Mouse (Mus musculus) MN1 (cell line): Measurements from ENCODE around the gene Wdr43.
"Not testable (repeated sequence)": the region's sequence is repeated elsewhere in the genome, so short reads cannot be mapped to it uniquely, and the experiment has no call there.

Source experiments
- DNase-seq: peaks from one replicate; pipeline ENCODE4 v3.0.0-alpha.2; 2016; ENCODE audit warnings: low spot score

Gene Wdr43

DNA sequence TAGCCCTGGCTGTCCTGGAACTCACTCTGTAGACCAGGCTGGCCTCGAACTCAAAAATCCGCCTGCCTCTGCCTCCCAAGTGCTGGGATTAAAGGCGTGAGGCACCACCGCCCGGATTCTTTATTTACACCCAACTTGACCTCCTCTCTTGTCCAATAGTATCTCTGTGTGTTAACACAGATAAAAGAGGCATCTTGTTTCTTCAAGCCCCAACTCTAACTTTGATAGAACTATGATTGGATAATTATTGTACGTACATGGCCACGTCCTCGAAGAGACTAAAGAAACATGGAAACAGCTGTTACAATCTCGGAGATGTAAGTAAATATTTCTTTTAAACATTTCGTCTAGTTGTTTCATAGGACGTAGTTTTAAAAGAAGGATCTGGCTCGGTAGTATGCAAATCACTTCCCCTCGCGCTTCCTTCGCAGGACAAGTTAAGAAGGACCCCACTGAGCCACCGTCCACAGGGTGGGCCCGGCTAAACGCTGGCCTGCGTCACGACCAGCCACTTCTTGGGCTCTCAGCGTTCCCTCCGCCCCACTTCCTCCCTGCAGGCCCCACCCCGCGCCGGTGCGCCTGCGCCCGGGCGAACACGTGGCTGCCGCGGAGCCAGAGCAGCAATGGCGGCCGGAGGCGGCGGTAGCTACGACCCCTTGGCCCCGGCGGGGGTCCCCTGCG is at the start of gene Wdr43:
TSS of gene Wdr43 (plus strand) at position 258 of the 681 bp plus-strand sequence.
- peak; percentile 98 for DNase-seq

DNA sequence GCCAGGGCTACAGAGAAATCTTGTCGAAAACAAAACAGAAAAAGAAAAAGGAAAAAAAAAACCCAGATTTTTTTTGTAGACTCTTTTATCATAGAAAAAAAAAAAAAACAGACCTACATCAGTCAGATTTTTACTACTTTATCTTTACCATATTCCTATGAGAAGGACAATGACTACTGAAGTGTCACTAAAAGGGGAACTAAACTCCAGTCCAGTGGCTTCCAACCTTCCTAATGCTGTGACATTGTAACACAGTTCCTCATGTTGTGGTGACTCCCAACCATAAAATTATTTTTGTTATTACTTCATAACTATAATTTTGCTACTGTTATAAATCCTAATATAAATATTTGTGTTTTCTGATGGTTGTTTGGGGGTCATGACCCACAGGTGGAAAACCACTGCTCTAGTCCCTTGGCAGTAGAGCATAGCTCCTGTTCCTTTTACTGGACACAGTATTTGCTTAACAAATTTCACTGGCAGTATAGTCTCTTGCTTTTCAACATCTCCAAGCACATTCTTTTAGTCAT is 36.5 kb upstream of the Wdr43 start:
- no peak for DNase-seq

DNA sequence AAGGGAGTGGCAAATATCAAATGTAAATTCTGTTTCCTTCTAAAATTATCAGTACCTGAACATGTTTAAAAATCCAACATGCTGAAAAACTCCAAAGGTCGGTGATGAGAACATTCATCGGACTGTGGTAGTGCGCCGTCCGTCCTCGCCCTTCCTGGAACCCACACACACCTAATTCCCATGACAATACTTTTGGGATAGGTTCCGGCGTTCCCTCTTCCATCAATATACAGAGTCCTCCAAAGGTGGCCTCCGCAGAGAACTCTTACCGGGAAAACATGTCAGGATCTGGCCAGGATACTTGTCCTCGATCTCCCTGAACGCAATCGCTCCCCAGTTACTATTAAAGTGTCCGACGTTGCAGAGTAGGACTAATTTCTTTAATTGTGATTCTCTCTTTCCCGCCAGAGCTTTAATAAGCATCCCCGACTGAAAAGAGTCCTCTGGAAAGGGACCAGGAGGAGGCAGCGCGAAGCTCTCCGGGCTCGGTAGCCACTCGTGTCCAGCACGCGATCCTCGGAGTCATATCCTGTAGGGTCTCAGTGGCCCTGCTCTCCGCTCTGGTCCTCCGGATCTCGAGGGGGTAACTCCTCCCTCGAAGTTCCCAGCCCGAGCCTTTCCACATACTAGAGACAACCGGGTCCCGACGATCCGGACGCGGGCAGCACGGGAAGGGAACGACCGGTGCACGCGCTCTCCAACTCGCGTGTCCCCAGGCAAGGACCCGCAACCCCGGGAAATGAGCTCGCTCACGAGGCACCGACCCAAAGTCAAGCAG is 17.6 kb upstream of the Wdr43 start:
- DNase-seq = no peak

DNA sequence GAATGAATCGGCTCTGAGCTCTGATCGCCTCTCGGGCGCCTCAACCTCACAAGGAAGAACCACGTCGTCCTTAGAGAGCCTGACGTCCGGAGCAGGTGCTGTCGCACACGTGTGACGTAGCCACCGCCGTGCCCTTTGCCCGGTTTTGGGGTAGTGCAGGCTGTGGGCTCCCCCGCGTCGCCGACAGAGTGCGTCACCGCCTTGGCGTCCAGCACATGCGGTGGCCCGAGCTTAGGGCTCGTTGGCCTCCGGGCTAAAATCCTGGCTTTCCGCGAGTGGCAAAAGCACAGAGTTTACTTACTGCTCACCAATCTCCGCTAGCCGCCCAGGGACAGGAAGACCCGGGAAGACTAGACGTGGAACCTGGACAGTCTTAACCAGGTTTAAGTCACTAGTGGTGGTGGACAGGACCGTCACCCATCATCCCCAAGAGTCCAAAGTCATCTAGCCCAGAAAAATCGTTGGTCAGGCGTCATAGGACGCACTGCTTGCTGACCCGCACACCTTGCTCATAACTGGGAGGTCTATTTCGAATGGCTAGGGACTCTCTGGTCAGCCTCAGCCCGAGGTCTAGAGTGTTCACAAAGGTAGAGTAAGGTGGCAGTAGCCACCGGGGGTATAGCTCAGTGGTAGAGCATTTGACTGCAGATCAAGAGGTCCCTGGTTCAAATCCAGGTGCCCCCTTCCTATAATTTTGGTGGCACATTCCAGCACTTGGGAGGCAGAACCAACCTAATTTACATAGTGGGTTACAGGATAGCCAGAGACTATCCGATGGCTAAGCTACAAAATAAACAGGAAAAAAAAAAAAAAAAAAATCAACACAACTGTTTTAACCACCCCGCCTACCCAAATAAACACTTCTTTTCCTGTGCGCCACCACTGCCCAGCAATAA is 16.8 kb upstream of the Wdr43 start:
- peak; percentile 26 for DNase-seq

DNA sequence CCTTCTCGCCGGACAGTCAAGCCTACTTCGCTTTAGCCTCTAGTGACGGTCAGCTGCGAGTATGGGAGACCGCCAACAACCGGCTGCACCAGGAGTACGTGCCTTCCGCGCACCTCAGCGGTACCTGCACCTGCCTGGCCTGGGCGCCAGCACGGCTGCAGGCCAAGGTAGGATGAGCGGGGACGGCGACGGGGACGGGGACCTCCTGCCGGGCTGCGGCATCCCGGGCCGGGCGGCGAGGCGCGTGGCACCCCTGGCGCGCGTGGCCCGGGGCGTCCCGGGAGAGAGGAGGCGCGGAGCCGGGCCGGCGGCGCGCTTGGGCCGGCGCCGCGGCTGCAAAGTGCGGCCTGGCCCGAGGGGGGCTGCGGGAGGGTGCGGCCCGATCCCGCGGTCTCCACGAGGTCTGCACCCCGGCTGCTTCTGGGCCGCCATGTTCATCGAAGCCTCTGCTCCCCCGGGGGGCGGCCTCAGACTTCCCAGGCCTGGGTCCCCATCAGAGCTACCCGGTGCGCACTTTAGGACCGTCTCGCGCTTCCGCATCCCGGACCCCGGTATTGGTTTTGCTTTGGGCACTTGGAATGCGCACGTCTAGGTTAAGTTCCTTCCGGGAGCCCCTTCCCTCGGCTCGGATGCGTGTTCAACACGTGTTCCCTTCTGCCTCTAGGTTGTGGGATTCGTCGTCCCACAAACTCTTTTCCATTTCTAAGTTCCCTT is 781 bp downstream of the Wdr43 start:
- DNase-seq = peak; percentile 52

DNA sequence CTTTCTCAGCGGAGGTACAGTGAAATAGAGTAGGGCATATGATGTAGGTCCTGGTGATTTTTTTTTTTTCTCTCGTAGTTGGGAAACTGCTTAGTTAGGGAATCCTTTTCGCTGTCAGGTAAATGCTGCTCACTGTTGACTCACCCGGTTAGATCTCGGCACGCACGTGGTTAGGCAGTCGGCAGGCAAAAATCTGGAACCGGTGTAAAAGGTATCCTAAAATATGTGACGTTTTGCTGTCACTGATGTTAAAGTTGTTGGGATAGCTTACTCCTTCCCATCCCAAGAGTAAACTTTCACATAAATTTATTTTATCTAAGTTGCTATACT is 1.3 kb downstream of the Wdr43 start:
- DNase-seq = peak; percentile 45

DNA sequence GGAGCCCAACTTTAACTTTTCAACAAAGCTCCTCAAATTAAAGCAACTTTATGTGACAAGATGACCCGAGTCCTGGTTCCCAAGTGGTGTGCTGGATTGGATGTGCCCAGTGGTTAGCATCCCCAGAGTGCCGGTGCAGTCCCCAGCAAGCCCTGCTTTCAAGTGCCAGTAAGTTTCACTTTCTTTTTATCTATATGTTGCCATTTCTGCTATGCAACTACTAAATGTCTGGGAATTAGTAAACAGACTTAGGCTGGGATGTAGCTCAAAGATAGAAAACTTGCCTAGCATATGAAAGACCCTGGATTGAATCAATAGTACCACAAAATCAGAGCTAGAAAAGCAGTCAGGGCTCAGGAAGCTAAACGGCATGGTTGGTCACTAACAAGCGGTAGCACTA is 2.3 kb downstream of the Wdr43 start:
- peak; percentile 28 for DNase-seq

DNA sequence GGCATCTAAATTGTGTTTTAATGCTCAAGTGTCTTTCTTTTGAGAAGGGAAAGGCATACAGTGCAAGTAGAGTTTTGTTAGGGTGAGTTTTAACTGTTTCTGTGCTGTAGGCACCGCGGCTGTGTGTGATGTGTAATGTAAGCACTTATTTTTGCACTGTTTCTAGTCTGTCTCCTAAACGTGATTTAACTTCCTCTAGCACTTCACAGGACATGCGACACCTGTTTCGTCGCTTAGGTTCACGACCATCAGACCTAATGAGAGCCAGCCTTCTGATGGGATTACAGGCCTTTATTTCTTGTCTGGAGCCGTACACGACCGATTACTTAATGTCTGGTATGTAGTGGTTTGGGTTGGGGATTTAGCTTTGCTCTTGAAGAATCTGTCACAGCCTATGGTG is 16.1 kb downstream of the Wdr43 start:
- no peak for DNase-seq

DNA sequence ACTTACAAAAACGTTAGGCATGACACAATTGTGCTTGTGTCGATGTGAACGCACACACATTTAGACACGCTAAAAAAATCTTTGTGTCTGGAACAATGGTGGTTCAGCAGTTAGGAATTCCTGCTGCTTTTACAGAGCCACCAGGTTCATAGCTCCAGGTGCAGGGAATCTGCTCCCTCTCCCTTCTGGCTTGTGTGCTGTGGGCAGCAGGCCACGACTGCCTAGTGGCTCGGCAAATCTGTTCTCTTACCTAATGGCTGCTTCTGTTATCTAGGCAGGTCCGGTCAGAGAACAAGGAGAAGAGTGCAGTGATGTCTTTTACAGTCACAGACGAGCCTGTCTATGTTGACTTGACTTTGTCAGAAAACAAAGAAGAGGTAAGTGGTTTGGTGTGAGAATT is 17.7 kb downstream of the Wdr43 start:
- no peak for DNase-seq

DNA sequence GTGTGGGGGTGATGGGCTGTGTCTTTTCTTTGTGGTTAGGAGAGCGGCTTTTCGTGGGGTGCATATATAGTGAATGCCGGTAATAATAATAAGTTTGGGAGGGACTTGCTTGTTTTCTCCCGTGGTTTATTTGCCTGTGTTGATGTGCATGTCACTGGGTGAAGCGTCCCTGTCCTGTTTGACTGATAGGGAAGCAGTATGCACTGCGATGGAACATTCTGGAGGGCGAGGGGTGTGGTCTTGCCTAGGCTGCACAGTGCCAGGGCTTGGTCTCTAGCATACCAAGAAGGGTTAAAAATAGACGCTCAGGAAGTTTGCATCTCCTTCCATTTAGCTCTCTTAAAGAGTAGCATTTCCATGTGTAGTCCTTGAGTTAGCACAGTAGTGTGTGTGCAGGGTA is 21.1 kb downstream of the Wdr43 start:
- DNase-seq = no peak

DNA sequence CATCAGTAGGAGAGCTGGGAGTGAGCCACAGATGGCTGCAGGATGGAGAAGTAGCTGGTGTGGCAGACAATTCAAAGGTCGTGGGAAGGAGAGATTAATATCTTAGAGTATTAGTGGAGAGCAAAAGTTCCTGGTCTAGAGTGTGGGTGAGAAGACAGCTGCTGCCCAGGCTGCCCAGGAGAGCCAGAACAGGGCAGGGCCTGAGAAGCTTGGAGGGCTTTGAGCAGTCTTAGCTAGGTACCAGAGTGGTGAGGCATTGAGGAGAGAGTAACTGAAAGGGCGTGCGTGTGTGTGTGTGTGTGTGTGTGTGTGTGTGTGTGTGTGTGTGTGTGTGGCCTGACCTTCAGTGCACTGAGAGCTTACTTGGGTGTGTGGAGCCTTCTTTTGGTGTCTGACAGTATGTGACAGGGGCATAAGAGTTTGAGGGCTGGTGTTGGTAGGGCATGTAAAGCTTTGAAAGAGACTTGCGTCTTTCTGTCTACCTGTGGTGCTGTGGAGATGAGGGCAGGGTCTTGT is 22.1 kb downstream of the Wdr43 start:
- no peak for DNase-seq

DNA sequence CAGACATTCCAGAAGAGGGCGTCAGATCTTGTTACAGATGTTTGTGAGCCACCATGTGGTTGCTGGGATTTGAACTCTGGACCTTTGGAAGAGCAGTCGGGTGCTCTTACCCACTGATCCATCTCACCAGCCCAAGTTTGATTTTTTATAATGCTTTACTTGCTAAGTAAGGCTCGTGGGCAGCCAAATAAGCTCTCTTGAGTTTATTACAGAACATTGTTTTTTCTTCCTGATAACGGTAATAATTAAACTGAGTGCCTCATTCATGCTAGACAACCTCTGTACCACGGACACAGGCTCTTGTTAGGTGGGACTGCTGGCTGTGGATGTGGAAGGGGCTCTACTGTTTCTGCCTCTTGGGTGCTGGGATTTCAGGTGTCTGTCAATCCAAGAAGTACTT is 23.4 kb downstream of the Wdr43 start:
- not testable (repeated sequence) for DNase-seq

DNA sequence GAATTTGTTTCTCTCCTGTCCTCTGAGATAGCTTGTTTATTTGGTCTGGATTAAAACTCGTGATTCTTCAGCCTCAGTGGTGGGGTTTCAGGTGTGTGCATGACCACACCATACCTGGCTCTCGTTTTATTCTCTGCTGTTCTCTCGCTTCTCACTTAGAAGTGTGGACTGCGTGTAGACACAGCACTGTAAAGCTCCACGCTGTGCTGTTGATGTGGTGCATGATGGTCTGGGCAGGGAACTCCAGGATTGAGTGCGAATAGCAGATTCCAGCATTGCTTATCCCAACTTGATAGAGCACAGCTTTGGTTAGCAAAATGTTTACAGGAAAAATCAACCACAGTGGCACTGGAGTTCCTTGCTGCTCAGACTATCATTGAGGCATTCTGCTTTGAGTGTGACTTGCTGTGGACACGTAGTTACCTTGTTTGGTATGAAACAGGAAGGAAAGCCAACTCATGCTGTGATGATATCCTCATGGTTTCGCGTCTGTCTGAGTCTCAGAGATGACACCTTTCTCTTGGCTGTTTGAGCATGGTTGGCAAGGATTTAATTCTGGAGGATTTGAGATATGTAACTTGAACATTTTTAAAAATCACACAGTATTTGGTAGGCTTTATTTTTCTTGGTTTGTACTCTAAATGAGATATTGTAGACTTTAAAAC is 24.9 kb downstream of the Wdr43 start:
- no peak for DNase-seq

DNA sequence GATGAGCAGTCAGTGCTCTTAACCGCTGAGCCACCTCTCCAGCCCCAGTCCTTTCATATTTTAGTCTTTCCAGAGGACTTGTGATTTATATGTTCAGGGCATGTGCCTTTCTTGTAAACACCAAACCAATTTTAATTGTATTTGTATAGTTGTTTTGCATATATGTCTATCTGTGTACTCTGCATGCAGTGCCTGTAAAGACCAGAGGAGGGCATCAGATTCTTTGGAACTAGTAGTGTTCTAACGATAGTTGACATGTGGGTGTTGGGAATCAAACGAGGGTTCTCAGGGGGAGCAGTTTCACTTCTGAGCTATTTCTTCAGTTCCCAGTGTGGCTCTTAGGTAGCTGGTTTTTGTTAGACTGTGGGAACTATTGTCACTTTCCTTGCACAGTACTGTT is 26.5 kb downstream of the Wdr43 start:
- no peak for DNase-seq

DNA sequence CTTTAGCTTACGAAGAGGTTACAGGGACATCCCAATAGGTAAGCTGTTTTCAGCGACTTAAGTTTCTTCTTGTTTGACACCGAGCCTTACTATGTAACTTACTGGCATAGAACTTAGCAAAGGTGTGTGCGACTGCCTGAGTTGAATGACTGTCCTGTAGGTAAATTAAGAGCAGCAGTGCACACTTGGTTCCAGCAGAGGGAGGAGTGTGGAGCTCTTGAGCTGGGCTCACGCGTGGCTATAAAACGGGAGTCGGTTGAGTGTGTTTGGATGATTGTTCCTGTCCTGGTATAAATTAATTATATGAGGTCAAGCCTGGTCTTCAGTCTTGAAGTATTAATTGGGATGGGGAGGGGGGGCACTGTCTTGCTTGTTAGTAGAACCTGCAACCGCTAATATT is 34.3 kb downstream of the Wdr43 start:
- DNase-seq = no peak

DNA sequence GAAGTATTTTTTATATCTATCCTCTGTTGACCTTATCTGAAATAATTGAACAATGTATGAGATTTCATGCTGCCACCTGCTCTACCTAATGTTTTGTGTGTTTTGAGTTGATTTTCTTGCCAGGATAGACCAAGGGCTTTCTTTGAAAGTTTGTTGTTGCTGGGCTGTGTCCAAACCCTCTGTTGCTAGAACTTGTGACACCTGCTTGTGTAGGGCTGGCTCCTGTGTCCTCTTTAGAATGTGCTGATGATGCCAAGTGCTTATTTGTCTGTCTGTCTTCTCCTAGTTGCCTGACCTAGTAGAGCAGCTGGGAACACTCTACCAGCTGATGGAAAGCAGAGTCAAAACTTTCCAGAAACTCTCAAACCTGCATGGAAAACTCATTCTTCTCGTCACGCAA is 36.8 kb downstream of the Wdr43 start:
- DNase-seq = no peak

DNA sequence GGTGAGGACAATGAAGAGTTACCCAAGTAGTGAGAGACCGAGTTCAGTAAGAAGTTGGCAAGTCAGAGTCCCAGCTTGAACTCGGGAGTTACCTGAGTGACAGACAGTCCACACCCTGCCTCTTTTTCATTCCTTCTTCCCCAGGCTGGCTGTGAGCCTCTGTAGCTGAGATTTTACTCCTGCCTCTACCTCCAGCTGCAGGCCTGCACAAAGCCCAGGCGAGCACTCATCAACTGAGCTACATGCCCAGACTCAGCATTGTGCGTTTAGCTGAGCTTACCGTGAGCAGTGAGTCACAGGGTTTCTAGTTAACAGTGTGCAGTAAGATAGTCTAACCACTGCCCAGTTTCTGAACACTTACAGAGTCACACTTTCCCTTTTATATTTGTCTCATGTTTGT is 37.2 kb downstream of the Wdr43 start:
- no peak for DNase-seq

DNA sequence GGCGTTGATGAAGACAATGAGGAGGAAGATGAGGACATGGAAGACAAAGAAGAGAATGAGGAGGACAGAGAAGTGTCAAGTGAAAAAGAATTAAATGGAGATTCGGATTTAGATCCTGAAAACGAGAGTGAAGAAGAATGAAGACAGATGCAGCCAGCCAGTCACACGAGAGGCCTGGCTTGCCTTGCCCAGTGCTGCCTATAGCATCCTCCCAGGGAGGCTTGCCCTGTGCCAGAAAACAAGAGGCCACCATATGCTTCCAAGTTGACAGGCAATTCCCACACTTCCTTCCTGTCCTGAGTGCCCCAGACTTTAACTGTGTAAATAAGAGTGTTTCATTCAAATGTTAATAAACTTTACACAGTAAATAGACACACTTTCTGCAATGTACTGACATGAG is 41.8 kb downstream of the Wdr43 start:
- no peak for DNase-seq

DNA sequence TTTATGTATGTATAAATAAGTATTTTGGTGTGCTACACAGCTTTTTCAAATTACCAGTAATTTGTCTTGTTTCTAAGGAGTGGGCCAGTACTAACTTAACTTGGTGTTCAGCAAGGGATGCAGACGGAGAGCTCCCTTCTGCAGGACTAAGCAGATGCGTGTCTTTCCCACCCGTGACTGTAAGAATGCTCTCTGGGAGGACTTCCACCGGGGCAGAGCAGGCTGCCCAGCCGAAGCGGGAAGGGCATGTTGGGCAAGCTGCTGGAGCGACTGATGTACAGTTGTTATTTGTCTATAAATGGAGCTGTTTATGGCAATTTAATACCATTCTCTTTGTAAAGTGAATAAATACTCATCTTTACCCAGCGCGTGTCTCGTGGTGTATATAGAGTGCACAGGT is 43.0 kb downstream of the Wdr43 start:
- DNase-seq = no peak

DNA sequence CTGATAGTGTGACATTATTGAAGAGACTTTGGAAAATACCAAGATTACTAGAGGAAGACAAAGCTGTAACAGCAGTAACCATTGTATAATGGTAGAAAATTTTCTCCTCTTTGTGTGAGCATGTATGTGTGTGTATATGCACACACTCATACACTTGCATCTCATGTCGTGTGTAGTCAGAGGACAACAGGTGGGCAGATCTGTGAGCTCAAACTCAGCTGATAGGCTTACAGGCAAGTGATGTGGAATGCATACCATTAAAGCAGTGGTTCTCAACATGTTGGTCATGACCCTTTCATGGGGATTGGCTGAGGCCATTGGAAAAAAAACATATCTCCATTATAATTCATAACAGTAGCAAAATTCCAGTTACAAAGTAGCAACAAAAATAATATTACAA is 44.7 kb downstream of the Wdr43 start:
- DNase-seq = no peak

DNA sequence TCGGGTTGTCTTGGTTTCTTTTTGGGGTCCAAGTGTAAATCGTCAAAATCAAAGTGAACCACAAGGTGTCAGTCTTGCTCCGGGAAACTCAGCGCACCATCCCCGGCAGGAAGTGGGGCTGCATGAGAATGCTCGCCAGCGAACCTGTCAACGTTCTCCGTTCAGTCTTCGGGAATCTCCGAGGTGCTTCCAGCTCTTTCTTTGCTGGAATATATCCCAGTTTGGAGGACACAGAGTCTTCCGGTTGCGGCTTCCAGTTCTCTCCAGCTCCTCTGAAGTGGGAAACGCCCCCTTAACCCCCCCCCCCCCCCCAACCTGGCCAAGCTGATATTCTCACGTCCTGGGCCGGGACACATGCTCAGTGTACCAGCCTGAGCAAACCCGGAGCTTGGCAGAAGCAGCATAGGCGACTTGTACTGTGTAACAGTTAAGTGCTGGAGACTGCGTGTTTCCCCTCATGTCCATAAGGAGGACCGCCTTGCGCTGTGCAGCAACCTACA is 47.1 kb downstream of the Wdr43 start:
- DNase-seq = peak; percentile 84
